Mouse (Mus musculus) G1E-ER4 (cell line): ENCODE data around the gene Clca1. TPM values are rescaled to one million over a fixed set of nuclear protein-coding genes. Genes with fewer than 3 reads are reported as not detected.

Source experiments
- GATA1 ChIP-seq: IDR thresholded peaks from one replicate; pipeline ENCODE4 v1.8.0; 2012; ENCODE audit warnings: low read length, inconsistent platforms
- polyA plus RNA-seq: library from polyadenylated mRNA; stranded (reverse); fragments of >175 nt; gene quantifications from 2 replicates; pipeline ENCODE4 v1.2.3, GENCODE M21; 2012

The Clca1 gene
- polyA plus RNA-seq, 1 experiment = not detected

- TF ChIP-seq GATA1 = no peak
Measured at GRCm38 (mm10) chr3:144974945-144975344, 57.6 kb downstream of the Clca1 start, which contains the start of gene Clca4a. Gene Clca4a (minus strand): TSS chr3:144975045.

GRCm38 (mm10) chr3:144971553-144972270 is 60.9 kb downstream of the Clca1 start:
- no peak for TF ChIP-seq GATA1

- no peak for TF ChIP-seq GATA1
Measured at GRCm38 (mm10) chr3:144969755-144970154, 62.8 kb downstream of the Clca1 start.

GRCm38 (mm10) chr3:144966074-144966473 is 66.5 kb downstream of the Clca1 start:
- TF ChIP-seq GATA1 = no peak

Other genes with a start within 250 kb of the Clca1 start
- not detected in 2 replicates for gene Clca3a2, start 213.3 kb downstream of the Clca1 start, polyA plus RNA-seq
- gene Clca3b, start 183.4 kb downstream of the Clca1 start, polyA plus RNA-seq = not detected in 2 replicates
- gene Clca4b, start 100.2 kb downstream of the Clca1 start, polyA plus RNA-seq = not detected in 2 replicates
- gene Clca4a, start 57.7 kb downstream of the Clca1 start, polyA plus RNA-seq = not detected in 2 replicates
- gene Clca2, start 66.7 kb upstream of the Clca1 start, polyA plus RNA-seq = not detected in 2 replicates
- 3.1 and 4.2 TPM in 2 replicates for gene Odf2l, start 85.8 kb upstream of the Clca1 start, polyA plus RNA-seq